Mouse (Mus musculus) brain, embryonic 14.5 days (tissue): Measurements from ENCODE around the gene Rhbdd1.

ENCODE experiments used
- CTCF ChIP-seq: fragments of 200-500 bp; IDR thresholded peaks from 2 replicates; pipeline ENCODE4 v1.5.1; 2012; ENCODE audit warnings: inconsistent platforms, mild to moderate bottlenecking, moderate library complexity, borderline replicate concordance; ENCODE audit not compliant: insufficient read depth, insufficient read length; ENCODE audit errors: extremely low read depth
- POLR2A ChIP-seq: fragments of 200-500 bp; IDR thresholded peaks from 2 replicates; pipeline ENCODE4 v1.6.1; 2012; ENCODE audit warnings: mild to moderate bottlenecking, inconsistent platforms, borderline replicate concordance; ENCODE audit not compliant: poor library complexity, insufficient read depth, insufficient read length, severe bottlenecking; ENCODE audit errors: extremely low read depth

- no peak for TF ChIP-seq CTCF
- no peak for TF ChIP-seq POLR2A
These were observed 55.6 kb downstream of the Rhbdd1 start for GRCm38 (mm10) chr1:82371636-82372428.
